Mouse (Mus musculus): ENCODE measurements around the gene Adssl1.
A peak's percentile ranks its signal among the peaks of the same experiment; 100 is the strongest.

Gene Adssl1

GRCm38 (mm10) chr12:112654076-112654475 is 34.2 kb downstream of the Adssl1 start:
- no peak for DNase-seq (ENCODE audit: low read depth)

- DNase-seq (ENCODE audit: low read depth), result no peak
Measured at GRCm38 (mm10) chr12:112658619-112659018, 38.8 kb downstream of the Adssl1 start.

- DNase-seq (ENCODE audit: low read depth), result no peak
Measured at GRCm38 (mm10) chr12:112659109-112659508, 39.3 kb downstream of the Adssl1 start.

GRCm38 (mm10) chr12:112660576-112661326 is 40.9 kb downstream of the Adssl1 start:
- no peak for DNase-seq (ENCODE audit: low read depth)

GRCm38 (mm10) chr12:112661327-112661605 is 41.4 kb downstream of the Adssl1 start:
- DNase-seq (ENCODE audit: low read depth), result no peak

GRCm38 (mm10) chr12:112661851-112662250 is 42.0 kb downstream of the Adssl1 start:
- no peak for DNase-seq (ENCODE audit: low read depth)

- DNase-seq (ENCODE audit: low read depth), result no peak
Measured at GRCm38 (mm10) chr12:112663303-112663702, 43.5 kb downstream of the Adssl1 start.

- no peak for DNase-seq (ENCODE audit: low read depth)
Measured at GRCm38 (mm10) chr12:112663716-112664115, 43.9 kb downstream of the Adssl1 start.

GRCm38 (mm10) chr12:112664124-112664523 is 44.3 kb downstream of the Adssl1 start:
- no peak for DNase-seq (ENCODE audit: low read depth)

GRCm38 (mm10) chr12:112664656-112665055 is 44.8 kb downstream of the Adssl1 start:
- no peak for DNase-seq (ENCODE audit: low read depth)

- DNase-seq (ENCODE audit: low read depth), result no peak
Measured at GRCm38 (mm10) chr12:112665445-112665844, 45.6 kb downstream of the Adssl1 start.

GRCm38 (mm10) chr12:112665881-112666544 is 46.2 kb downstream of the Adssl1 start:
- no peak for DNase-seq (ENCODE audit: low read depth)

- DNase-seq (ENCODE audit: low read depth), result no peak
Measured at GRCm38 (mm10) chr12:112667619-112668297, 47.9 kb downstream of the Adssl1 start.

GRCm38 (mm10) chr12:112670718-112671393 is 51.0 kb downstream of the Adssl1 start:
- no peak for DNase-seq (ENCODE audit: low read depth)

- no peak for DNase-seq (ENCODE audit: low read depth)
Measured at GRCm38 (mm10) chr12:112671891-112672290, 52.0 kb downstream of the Adssl1 start.

- no peak for DNase-seq (ENCODE audit: low read depth)
Measured at GRCm38 (mm10) chr12:112672744-112673575, 53.1 kb downstream of the Adssl1 start.

- DNase-seq (ENCODE audit: low read depth), result no peak
Measured at GRCm38 (mm10) chr12:112673576-112674091, 53.8 kb downstream of the Adssl1 start.

- DNase-seq (ENCODE audit: low read depth), result peak; percentile 56
Measured at GRCm38 (mm10) chr12:112674132-112675011, 54.5 kb downstream of the Adssl1 start, which contains the start of gene Akt1. TSS of gene Akt1 (minus strand) at chr12:112674884.

- DNase-seq (ENCODE audit: low read depth), result peak; percentile 94
Measured at GRCm38 (mm10) chr12:112675245-112676035, 55.6 kb downstream of the Adssl1 start.

- no peak for DNase-seq (ENCODE audit: low read depth)
Measured at GRCm38 (mm10) chr12:112677076-112677475, 57.2 kb downstream of the Adssl1 start.

All from c-Kit-positive CD71-negative TER-119-negative erythroid progenitor cells, embryonic 14.5 days (primary cell).